Mouse (Mus musculus) gastrocnemius, postnatal 14 days (tissue): ENCODE results near the gene Zbtb45. TPM values are rescaled to one million over a fixed set of nuclear protein-coding genes. Genes with fewer than 3 reads are reported as not detected.

Experiments
- DNase-seq: peaks from one replicate; pipeline ENCODE4 v3.0.0; 2021; ENCODE audit warnings: mixed read lengths
- intact Hi-C: fragments of 180-260 bp; cut with DNase I; formaldehyde crosslinking; loops from one replicate; pipeline ENCODE4 v1.15.1; 2025; ENCODE audit warnings: low total_unique reads
- total RNA-seq, 2 experiments: library from RNA; stranded (reverse); gene quantifications; 2 replicates each; pipeline ENCODE4 v1.2.3; 2021

The Zbtb45 gene
- total RNA-seq, 2 experiments from 2014 or later, result 4.7 to 5.1 TPM

GRCm38 (mm10) chr7:12966104-12966845 is 43.6 kb downstream of the Zbtb45 start:
- intact Hi-C loops, result no loop called here
- DNase-seq, result peak; percentile 51

GRCm38 (mm10) chr7:12965678-12966091 is 44.1 kb downstream of the Zbtb45 start, which contains the start of gene Zfp324:
Zfp324 (plus strand) TSS chr7:12965838.
- intact Hi-C loops, result loop anchor here (2.0 kb wide), 1 partner anchor 67 kb away; no protein-coding TSS in a partner anchor
- DNase-seq, result peak; percentile 92

GRCm38 (mm10) chr7:12961511-12962141 is 48.2 kb downstream of the Zbtb45 start:
- peak; percentile 24 for DNase-seq
- intact Hi-C loops, result no loop called here

- DNase-seq, result no peak
- intact Hi-C loops, result no loop called here
Observed at GRCm38 (mm10) chr7:12959718-12960117, 50.1 kb downstream of the Zbtb45 start.

- intact Hi-C loops, result no loop called here
Observed at GRCm38 (mm10) chr7:12958948-12959347, 50.9 kb downstream of the Zbtb45 start.

GRCm38 (mm10) chr7:12957511-12957910 is 52.3 kb downstream of the Zbtb45 start:
- intact Hi-C loops, result no loop called here
- DNase-seq, result no peak

More at GRCm38 (mm10) chr7:12958948-12959347, 50.9 kb downstream of the Zbtb45 start:
- no peak for DNase-seq

GRCm38 (mm10) chr7:12954896-12955295 is 54.9 kb downstream of the Zbtb45 start:
- intact Hi-C loops, result no loop called here

More at GRCm38 (mm10) chr7:12954896-12955295, 54.9 kb downstream of the Zbtb45 start:
- DNase-seq, result no peak

Other genes starting within 250 kb of the Zbtb45 start
- 1 to 10 TPM; 2.3 to 3.2 TPM for gene Zscan18, start 206.4 kb downstream of the Zbtb45 start, total RNA-seq
- 1 to 10 TPM; 4.4 to 4.6 TPM for gene Zfp329, start 191.2 kb downstream of the Zbtb45 start, total RNA-seq
- gene Zfp110, start 175.3 kb downstream of the Zbtb45 start, total RNA-seq, result 10 to 100 TPM in 1 of 2 experiments, 1 to 10 TPM in 1; 9.7 to 10.2 TPM
- 1 to 10 TPM; 1.9 to 2.1 TPM for gene Zfp128, start 128.9 kb downstream of the Zbtb45 start, total RNA-seq
- 1 to 10 TPM; 3.1 TPM for gene Zscan22, start 112.2 kb downstream of the Zbtb45 start, total RNA-seq
- 100 to 1,000 TPM; 667 to 730 TPM for gene Rps5, start 87.7 kb downstream of the Zbtb45 start, total RNA-seq
- under 1 TPM; 0.25 to 0.27 TPM for gene Rnf225, start 82.6 kb downstream of the Zbtb45 start, total RNA-seq
- 1 to 10 TPM; 2.2 to 3.7 TPM for gene Zfp324, start 44.2 kb downstream of the Zbtb45 start, total RNA-seq
- gene Zfp446, start 32.2 kb downstream of the Zbtb45 start, total RNA-seq, result 1 to 10 TPM; 2.7 to 2.9 TPM
- gene Slc27a5, start 11.8 kb downstream of the Zbtb45 start, total RNA-seq, result not detected
- gene Trim28, start 10.9 kb downstream of the Zbtb45 start, total RNA-seq, result 10 to 100 TPM; 67.0 to 85.9 TPM
- 100 to 1,000 TPM in 1 of 2 experiments, 10 to 100 TPM in 1; 95.6 to 103 TPM for gene Chmp2a, start 24.8 kb upstream of the Zbtb45 start, total RNA-seq
- gene Ube2m, start 28.2 kb upstream of the Zbtb45 start, total RNA-seq, result 100 to 1,000 TPM; 141 to 149 TPM
- gene Mzf1, start 44.7 kb upstream of the Zbtb45 start, total RNA-seq, result under 1 TPM; 0.80 to 0.98 TPM
- gene Vmn1r85, start 85.1 kb upstream of the Zbtb45 start, total RNA-seq, result not detected
- not detected for gene Vmn1r86, start 109.9 kb upstream of the Zbtb45 start, total RNA-seq
- not detected for gene Vmn1r87, start 130.1 kb upstream of the Zbtb45 start, total RNA-seq
- under 1 TPM; 0.04 to 0.10 TPM for gene Vmn1r88, start 149.5 kb upstream of the Zbtb45 start, total RNA-seq
- gene Vmn1r89, start 203.0 kb upstream of the Zbtb45 start, total RNA-seq, result not detected